Mouse (Mus musculus): ENCODE measurements around the gene Sfrp2. TPM values are rescaled to one million over a fixed set of nuclear protein-coding genes. Genes with fewer than 3 reads are reported as not detected.

Sfrp2 gene
- polyA plus RNA-seq, 2 experiments from 2014 or later, result 4.7 to 10.3 TPM

Other genes starting within 250 kb of the Sfrp2 start
- gene Tlr2, start 75.4 kb downstream of the Sfrp2 start, polyA plus RNA-seq (2017; shearing (Covaris generic)), result 1 to 10 TPM; 2.1 to 2.6 TPM